Mouse (Mus musculus): ENCODE results near the gene Car12. TPM values are rescaled to one million over a fixed set of nuclear protein-coding genes. Genes with fewer than 3 reads are reported as not detected.
"Not testable (repeated sequence)": the region's sequence is repeated elsewhere in the genome, so short reads cannot be mapped to it uniquely, and the experiment has no call there.

Gene Car12
- polyA plus RNA-seq, 3 experiments from 2014 or later, result 2.9 to 10.2 (median 8.9) TPM

DNA sequence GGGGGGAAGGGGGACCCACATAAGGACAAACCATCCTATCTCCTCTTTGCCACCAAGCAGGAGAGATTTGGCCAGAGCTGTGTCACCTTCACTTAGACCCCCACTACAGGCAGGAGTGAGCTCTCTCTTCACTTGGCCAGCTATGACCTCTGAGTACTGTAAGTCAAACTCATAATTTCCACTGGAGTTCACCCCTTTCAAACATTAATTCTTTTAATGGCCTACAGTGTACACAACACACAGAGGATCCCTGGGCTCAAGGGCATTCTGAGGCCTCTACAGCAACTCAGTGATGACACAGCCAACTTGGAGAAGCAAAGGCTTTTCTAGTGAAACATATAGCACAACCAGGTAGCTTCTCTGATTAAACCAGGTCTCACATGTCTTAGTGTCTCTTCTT lies 57.2 kb downstream of the Car12 start:
- no peak for ATAC-seq

DNA sequence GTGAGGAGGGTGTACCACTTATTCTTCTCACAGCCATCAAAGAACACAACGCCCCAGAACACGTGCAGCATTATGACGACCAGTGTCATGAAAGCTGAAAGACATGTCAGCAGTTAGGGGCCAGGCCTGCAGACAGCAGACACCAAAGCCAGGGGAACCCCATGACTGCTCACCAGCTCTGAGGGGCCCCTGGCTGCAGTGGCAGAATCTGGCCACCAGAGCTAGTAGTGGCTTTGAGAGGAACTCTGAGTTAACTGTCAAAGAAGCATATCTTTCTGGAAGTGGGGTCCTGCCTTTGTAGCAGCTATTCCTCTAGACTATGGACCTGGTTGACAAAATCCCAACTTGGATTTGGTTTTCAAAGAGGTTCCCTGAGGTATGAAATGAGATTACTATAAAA lies 71.1 kb downstream of the Car12 start:
- not testable (repeated sequence) for ATAC-seq

DNA sequence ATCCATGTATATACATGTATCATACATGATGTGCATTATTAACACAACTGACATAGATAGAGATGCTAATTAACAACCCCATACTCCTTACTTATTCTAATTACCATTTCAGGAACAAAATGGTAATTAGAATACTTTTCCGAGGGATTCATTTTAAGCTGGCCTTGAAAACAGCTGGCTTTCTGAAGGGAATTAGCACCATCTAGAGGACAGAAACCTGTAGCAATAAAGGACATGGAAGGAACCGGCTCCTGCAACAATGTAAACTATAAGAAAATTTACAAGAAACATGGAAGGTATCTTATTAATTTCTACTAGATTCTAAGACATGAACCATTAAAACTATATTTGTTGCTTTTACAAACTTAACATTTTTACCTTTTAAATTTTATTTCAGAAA lies 74.3 kb downstream of the Car12 start:
- ATAC-seq, result no peak

DNA sequence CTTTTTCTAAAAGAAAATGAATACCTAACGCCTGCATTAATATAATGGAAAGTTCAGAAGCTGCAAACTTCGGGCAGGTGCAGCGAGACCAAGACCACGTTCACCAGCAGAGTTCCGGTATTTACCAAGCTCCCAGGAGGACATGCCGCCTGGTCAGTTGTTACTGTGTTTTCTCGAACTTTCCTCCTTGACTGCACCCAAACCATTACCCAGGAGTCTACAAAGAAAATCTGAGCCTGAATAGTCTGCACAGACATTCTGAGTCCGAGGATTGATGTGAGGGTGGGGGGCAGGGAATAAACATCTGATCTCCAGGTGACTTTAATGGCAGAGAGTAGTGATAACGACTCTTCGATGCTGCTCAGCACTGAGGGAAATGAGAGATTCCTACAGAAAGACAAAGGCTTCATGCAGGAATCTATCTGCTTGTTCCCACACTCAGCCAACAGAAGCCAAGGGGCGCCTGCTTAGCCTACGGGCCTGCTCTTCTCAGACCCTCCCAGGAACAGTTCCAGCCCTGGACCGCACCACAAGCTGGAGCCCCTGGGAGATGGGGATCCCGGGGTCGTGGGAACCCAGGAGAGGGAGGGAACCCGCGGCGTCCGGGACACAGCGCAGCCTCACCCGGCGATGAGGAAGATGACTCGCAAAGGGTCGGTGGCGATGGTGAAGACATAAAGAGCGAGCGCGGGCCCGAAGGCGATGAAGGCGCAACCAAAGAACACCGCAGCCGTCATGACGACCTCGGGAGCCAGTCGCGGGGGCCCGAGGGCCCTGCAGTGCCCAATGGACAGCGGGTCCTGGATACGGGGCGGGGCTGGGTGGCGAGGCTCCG lies 81.4 kb downstream of the Car12 start:
- no peak for ATAC-seq

DNA sequence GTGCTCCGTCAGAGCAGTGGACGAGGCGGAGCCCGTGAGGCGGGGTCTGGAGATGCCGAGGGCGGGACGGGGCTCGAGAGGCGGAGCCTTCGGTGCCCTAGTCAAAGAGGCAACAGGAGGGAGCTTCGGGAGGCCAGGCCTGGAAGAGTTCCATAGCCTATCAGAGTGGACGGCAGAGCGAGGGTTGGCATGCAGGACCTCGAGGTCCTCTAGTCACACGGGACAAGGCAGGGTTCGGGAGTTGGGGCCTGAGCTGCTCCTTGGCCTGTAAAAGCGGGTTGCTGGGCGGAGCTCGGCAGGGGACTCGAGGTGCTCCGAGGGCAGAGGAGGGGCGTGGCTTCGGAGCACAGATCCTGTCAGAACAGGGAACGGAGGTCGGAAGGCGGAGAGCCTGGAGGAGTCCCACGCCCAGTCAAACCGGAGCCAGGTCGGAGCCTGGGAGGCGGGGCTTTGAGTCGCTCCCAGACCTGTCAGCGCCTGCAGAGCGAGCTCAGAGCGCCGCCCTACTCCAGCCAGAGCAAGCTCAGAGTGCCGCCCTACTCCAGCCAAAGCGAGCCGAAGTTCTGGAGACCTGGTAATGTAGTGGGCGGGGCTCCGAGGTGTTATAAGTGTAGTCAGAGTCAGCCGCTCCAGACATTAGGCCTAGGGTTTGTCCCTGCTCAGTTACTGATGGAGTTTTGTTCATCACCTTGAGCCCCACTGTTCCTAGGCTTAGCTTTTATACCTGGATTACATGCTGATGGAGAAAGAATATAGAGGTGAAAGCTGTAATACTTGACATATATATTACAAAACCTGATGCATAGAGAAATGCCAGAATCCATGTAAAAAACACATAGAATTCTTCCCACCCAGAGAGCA lies 82.2 kb downstream of the Car12 start, which contains the start of gene Aph1b:
Gene Aph1b (minus strand): TSS at position 27 of the 861 bp plus-strand sequence.
- peak; percentile 93 for ATAC-seq

DNA sequence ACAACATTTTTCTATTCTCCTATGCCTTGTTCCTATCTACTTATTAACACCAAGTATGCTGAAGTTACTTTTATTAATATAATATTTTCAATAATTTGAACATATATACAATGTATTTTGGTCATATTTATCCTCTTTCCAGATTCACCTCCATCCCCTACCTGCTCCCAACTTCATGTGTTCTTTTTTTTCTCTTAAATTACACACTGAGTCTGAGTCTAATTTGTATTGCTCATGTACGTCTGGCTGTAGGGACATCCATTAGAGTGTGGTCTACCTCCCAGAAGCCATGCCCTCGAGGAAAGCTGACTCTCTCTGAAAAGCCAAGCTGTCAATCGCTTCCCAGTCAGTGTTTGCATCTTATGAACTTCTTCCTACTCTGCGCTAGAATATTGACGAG lies 83.3 kb downstream of the Car12 start, which contains the start of gene Gm10647:
Gene Gm10647 (plus strand): TSS at position 301 of the 400 bp plus-strand sequence.
- no peak for ATAC-seq

DNA sequence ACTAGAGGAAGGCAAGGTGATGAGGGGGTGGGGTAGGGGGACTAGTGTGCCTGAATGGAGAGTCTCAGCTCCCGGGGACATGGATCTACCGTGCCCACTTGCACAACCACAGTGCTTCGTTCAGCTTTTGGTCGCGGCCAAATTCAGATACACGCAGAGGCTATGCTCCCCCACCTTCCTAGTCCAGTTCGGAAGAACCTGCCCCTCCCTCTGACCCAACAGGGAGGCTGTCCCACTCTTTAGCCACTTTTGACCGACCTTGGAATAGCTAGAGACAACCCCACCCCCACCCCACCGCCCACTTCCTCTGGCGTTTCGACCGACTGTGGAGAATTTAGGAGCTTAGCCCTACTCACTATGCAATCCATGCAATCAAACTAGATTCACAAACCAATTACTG lies 88.5 kb downstream of the Car12 start:
- ATAC-seq, result no peak

DNA sequence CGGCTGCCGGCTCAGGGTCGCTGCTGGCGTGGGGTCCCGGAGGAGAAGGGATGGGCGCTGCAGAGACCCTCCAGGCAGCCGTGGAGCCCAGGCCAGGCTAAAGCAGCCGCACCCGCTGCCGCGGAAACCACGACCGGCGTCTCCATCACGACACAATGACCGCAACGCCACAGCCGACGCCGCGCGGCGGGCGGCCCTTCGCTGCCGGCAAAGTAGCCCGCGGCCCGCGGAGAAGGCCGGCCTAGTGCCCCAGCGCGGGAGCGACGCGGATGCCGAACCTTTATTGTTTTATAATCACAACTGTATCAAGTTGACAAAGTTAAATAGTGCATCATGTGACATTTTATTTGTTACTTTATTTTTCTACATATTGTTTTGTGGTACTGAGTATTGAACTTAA lies 92.5 kb downstream of the Car12 start:
- not testable (repeated sequence) for ATAC-seq

DNA sequence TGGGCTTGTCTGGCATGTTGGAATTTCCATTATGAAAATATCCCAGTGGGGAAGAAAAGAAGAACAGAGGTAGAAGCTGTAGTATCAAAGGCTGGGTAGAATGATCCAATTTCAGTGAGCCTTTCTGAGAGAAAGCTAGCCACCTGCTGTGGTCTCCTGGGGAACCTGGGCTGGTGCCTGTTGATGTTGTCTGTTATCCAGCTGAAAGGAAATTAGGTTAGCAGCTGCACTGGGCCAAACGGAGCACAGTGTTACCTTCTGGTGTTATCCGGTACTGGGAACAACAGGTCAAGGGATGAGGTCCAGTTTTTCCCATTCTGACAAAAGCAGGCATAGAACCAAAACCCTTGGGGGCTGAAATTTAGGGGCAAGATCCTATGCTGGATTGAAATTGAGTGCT lies 99.9 kb downstream of the Car12 start:
- ATAC-seq, result no peak

Other genes with a start within 250 kb of the Car12 start
- gene Fbxl22, start 199.1 kb upstream of the Car12 start, polyA plus RNA-seq (2017; shearing (Covaris generic)), result 1 to 10 TPM; 2.1 to 3.2 (median 3.1) TPM
- gene Usp3, start 120.5 kb upstream of the Car12 start, polyA plus RNA-seq (2017; shearing (Covaris generic)), result 100 to 1,000 TPM in 1 of 3 experiments, 10 to 100 TPM in 2; 82.2 to 141 (median 98.8) TPM
- 1 to 10 TPM; 1.7 to 3.3 (median 1.9) TPM for gene Aph1b, start 81.8 kb downstream of the Car12 start, polyA plus RNA-seq (2017; shearing (Covaris generic))
- not detected for gene Gm10647, start 83.4 kb downstream of the Car12 start, polyA plus RNA-seq (2017; shearing (Covaris generic))
- under 1 TPM; 0.74 to 0.96 (median 0.93) TPM for gene Aph1c, start 121.0 kb downstream of the Car12 start, polyA plus RNA-seq (2017; shearing (Covaris generic))
- gene Rab8b, start 206.0 kb downstream of the Car12 start, polyA plus RNA-seq (2017; shearing (Covaris generic)), result 100 to 1,000 TPM; 140 to 229 (median 170) TPM
- gene Rps27l, start 232.4 kb downstream of the Car12 start, polyA plus RNA-seq (2017; shearing (Covaris generic)), result 100 to 1,000 TPM; 143 to 443 (median 185) TPM

Measured in inflammation-experienced regulatory T-cells, adult 6 months (primary cell).